Mouse (Mus musculus) B cell, adult 2 months (primary cell): Measurements from ENCODE around the gene Olfr74.
"Not testable (repeated sequence)": the region's sequence is repeated elsewhere in the genome, so short reads cannot be mapped to it uniquely, and the experiment has no call there.

Experiments
- DNase-seq, 2 experiments: peaks; one replicate each; pipeline ENCODE4 v3.0.0; 2022

Olfr74 gene

DNA sequence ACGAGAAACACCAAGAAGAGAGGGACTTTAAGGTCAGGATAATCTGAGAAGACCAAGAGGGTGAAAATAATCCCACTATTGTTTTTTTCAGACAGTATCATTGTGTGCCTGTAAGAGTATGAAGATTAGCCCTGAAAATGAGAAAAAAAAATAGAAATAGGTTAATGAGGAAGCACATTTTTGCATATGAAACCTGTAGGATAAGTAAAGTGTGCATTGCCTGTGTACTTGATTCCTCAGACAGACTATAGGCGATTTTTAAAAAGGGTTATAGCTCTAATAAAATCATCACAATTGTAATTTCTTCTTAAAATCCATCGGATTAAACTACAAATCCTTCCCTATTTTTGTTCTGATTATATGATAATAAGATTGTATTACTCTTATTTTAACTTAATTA is at the start of gene Olfr74:
Olfr74 (minus strand) TSS at position 101 of the 400 bp plus-strand sequence.
- no peak for DNase-seq

- DNase-seq = not testable (repeated sequence)
These were observed 48.0 kb upstream of the Olfr74 start, which contains the start of gene Olfr1161 for GRCm38 (mm10) chr2:88022474-88022873. Olfr1161 (plus strand) TSS chr2:88022774.

DNA sequence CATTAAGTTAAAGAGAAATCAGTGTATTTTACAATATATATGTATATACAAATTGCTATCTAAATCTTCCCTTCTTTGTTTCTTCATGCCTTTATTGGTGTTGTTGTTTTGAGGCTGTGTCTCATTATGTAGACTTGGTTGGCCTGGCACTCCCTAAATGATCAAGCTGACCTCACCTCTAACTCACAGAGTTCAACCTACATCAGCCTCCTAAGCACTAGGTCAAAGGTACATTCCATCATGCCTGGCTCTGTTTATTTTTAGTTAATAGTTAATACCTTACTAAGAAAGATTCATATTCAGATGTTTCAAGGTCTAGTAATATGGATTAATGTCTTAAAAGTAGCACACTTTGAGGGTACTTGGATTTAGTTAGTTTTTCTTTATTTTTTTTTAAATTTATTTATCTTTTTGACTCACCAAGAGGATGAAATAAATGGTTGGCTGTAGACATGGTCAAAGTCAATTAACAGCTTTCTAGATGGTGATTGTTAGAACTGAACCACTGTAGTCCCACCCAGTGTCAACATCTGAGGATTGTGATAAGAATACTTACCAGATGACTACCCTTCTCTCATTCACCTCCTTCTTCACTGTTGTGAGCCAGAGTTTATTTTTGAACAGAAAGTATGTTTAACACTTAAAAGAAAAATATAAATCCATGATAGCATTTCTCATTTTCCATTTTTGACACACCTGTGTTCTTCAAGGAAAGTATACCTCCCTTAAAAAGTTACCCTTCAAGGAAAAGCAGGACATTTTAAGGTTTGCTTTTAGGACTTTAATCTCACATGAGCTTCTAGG is 33.3 kb upstream of the Olfr74 start, which contains the start of gene Olfr1160:
Olfr1160 (minus strand) TSS at position 754 of the 804 bp plus-strand sequence.
- no peak for DNase-seq

- DNase-seq = no peak
These were observed 15.3 kb upstream of the Olfr74 start, which contains the start of gene Olfr1158 for GRCm38 (mm10) chr2:87989813-87990212. Olfr1158 (plus strand) TSS chr2:87990113.

DNA sequence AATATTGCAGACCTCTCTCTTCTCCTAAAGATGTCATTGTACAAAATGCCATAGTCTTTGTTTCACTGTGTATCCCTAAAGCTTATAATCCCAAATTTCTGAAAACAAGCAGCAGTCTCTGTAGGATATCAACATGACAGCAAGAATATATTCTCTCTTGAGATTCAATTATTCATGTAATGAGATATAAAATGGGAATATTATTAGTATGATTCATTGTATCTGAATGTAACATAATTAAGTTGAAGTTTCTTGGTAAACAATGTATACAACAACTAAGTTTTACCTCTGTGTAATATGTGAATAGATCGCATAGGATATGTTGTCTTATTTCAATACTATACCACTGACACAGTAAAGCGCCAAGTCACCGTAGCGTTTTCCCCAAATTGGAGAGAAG is 6.3 kb downstream of the Olfr74 start, which contains the start of gene Olfr1157:
Olfr1157 (minus strand) TSS at position 101 of the 400 bp plus-strand sequence.
- DNase-seq = no peak

- DNase-seq = no peak
These were observed 21.5 kb downstream of the Olfr74 start, which contains the start of gene Olfr1156 for GRCm38 (mm10) chr2:87953000-87953399. Olfr1156 (minus strand) TSS chr2:87953100.

DNA sequence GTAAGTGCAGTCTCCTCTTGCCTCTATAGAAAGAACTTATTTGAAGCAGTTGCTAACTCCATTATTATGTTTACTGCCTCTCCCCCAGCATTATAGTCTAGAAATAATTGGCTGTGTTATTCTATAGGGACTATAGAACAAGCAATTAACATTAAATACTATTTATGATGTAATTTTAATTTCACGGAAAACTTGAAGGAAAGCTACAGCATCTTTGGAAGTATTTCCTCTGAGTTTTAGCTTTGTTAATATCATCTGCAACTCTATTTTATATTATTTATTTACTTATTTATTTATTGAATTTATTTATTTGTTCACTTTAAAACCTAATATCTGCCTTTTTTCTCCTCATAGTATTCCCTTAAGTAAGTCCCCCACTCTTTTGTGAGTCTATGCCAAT is 29.4 kb downstream of the Olfr74 start, which contains the start of gene Olfr1155:
Olfr1155 (minus strand) TSS at position 101 of the 400 bp plus-strand sequence.
- DNase-seq = no peak
